Mouse (Mus musculus): ENCODE measurements around the gene Rps9.
A peak's percentile ranks its signal among the peaks of the same experiment; 100 is the strongest.
"Not testable (repeated sequence)": the region's sequence is repeated elsewhere in the genome, so short reads cannot be mapped to it uniquely, and the experiment has no call there.

The Rps9 gene

DNA sequence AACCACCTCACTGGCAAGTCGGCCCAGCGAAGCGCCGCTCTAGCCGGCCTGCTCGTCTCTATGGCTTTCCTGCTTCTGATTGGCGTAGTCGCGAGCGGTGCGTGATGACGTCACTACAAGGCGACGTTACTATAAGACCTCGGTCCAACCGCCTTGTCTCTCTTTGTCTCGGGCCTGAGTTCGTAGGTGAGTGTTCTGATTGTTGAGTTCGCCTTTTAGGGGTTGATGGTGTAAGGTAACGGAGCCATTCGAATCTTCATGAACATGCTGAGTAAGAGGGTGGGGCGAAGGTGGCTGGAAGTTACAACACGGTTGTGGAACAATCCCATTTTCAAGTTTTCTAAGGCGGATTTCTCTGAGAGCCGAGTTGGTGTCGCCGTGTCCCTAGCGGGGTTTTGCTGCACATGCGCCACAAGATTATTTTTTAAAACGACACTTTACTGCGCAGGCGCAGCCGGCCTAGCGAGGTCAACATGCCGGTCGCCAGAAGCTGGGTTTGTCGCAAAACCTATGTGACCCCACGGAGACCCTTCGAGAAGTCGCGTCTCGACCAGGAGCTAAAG is at the start of gene Rps9:
Gene Rps9 (plus strand): TSS at position 115 of the 563 bp plus-strand sequence.
- DNase-seq = peak; percentile 96

DNA sequence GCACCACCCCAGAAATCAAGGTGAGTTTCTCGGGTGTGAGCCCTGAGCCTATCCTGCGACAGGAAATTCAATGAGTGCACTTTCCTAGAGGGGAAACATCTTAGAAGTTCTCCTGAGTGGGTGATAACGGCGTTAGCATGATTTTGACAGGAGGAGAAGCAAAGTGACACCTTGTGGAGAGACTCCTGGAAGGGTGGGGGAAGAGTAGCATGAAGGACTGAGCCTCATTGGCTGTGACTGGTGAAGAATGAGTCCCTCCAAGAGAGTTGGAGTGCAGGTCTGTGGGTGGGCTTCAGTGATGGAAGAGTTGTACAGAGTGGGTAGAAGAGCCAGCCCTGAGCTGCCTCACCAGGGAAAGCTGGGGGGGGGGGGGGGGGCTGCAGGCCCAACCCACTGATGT is 46.8 kb upstream of the Rps9 start:
- no peak for DNase-seq

DNA sequence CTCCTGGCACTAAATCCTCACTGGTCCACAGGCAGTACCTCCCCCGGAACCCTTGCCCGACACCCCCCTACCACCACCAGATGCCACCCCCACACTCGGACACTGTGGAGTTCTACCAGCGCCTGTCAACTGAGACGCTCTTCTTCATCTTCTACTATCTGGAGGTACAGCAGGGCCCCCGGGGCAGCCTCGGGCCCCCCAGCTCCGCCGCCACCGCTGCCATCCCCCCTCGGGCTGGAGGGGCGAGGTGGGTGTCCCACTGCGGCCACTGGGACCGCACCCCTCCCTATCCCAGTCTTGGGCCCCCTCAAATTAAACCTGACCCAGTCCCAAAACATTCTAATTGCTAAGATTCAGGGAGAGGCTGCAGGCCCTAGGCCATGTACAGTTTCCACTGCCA is 45.2 kb upstream of the Rps9 start:
- no peak for DNase-seq

DNA sequence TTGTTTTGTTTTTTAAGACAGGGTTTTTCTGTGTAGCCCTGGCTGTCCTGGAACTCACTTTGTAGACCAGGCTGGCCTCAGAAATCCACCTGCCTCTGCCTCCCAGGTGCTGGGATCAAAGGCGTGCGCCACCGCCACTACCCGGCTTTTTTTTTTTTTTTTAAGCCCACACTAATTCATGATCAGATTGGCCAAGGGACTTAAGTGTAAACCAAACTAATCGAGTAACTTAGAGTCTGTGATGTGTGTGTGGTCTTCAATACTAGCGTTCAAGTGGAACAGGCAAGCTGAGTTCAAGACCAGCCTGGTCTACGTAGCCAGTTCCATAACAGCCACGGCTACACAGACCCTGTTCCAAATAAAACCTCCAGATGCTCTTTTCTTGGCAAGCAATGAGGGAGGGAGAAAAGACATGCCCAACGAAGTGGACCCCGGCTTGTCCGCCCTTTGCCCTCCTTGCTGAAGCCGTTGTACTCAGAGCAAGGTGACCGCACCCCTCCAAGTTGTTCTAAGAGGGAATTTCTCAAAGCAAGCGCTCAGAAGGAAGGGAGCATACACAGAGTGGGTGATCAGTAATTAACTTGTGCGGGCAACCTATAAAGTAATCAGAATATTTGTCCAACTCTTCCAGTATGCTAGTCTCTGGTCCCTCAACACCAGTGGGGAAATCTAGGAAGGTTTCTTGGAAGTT is 39.1 kb upstream of the Rps9 start:
- no peak for DNase-seq

DNA sequence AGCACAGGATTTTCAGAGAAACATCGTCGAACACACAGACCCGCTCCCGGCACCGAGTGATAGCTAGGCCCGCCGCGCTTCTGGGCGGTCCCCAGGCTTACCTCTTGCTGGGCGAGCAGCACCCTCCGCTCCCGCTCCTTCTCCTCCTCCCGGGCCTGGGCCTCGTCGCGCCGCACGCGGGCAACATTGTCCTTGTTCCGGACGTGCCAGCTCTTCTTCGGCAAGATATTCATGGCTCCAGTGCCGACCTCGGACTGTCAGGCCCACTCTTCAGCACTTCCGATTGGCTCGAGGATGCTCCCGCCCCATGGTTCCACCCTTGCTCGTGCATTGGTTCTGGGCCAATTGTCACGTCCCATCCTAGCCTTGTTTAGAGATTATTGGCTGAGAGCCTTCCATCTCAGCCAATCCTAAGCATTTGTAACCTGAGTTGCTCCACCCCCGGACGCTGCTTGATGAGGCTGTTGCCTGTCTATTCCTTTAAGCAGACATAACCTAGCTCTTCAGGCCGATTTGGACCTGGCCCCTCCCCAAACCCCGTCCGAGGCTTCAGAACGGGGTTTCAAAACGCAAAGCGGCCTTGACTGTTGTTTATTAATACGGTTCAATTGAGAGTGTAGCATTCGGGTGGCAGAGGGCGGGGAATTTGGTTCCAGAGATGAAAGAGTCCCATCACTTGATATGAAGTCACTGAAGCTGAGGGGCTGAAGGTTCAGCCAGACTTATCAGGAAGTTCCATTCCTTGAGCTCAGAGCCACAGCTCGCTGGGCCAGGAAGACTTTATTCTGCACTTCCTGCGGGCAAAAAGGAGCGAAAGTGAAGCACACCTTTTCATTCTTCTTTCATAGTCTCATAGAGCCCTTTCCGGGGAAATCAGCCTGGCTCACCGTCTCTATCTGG is 38.3 kb upstream of the Rps9 start, which contains the start of gene Leng1:
Gene Leng1 (minus strand): TSS at position 626 of the 900 bp plus-strand sequence.
- DNase-seq = peak; percentile 95

DNA sequence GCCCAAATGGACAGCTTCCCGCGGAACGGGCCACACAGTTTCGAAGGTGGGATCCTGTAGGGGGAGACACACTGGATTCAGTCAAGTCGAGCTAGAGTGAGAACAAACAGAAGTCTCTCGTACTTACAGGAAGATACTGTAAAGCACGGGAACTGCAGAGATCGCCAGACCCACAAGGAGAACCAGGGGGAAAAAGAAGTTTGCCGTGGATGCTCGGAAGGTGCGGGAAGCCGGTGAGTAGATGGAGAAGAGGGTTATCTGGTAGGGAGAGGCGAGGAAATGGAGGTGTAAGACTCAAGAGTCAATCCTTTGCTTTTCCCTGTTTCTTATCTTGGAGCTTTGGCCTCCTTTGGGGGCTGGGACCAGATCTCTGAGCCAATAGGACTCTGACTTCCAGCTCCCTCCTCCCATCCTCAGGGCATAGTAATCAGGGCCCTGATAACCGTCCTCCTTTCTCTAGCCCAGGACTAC is 36.8 kb upstream of the Rps9 start:
- DNase-seq = no peak

DNA sequence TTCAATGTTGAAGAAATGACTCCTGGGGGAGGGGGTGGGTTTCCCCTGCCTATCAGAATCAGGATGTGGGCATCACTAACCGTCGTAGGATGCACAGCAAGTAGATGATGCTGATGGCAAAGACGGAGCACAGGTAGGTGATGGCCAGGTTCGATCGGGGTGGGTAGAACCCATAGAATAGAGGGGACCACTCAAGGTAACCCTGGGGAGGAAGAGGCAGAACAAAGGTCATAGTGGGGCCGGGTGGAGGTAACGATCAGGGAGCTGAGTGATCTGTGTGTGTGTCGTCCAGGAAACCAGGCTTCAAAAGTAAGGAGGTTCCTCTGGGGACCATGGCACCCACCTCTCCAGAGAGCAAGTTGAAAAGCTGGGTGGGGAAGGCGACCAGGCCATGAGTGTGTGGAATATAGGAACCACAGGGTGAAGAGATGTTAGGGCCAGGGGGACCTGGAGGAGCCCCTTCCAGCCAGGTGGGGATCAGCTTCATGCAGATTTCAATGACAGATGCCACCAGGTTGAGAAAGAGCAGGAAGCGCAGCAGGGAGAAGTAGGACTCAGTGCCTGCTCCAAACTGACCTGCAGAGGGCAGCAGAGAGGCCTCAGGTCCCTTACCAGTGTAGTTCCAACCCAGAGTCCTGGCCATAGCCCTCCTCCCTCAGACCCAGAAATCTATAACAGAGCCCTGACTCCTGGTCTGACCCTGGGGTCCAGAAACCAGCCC is 29.1 kb upstream of the Rps9 start:
- DNase-seq = peak; percentile 81

DNA sequence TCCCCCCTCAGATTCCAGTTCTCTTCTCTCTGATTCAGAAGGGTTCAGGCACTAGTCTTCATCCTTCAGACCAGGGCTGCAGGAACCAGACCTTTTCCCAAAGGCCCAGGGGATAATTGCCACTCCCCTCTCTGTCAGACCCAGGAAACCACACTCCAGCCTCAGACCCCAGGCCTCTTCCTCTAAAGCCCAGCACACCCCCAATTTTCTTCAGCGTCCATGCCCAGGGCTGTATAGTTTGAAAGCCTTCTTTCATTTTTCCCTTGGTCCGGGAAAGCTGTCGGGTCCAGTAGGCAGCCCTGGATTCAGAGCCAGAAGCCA is 28.6 kb upstream of the Rps9 start:
- no peak for DNase-seq

DNA sequence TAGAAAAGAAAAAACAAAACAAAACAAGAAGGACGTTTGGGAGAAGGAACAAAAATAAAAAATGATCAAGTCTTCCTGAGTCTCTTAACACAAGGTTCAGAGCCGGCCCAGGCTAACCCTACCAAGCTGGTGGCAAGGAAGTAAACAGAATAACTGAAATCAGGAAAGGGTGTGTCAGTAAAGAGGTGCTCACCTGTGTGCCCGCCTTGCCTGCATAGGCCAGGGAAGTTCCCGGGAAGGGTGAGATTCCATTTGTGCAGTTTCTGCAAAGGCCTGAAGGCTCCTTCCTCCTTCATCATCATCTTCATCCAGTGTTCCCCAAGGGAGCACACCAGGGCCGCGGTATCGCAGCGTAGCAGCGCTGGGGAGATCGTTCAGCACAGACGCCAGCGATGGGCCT is 27.4 kb upstream of the Rps9 start:
- no peak for DNase-seq

DNA sequence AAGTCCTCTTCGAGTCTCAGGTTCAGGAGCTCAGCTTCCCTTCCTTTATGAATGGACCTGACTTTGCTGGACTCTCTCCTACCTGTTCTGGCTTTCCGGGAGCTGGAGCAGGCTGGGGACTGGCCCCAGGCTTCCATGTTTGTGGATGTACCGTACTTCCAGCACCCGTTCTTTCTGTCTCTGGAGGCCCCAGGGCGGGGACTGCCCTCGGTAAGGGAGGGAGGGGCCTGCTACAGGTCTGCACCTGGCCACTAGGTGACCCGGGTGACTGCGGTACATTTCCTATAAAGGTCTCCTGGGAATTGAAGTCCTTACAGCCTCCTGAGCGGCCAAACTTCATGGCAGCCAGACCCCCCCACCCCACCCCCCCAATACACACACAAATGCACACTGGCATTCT is 26.5 kb upstream of the Rps9 start, which contains the start of gene Tmc4:
Gene Tmc4 (minus strand): TSS at position 212 of the 400 bp plus-strand sequence.
- no peak for DNase-seq

DNA sequence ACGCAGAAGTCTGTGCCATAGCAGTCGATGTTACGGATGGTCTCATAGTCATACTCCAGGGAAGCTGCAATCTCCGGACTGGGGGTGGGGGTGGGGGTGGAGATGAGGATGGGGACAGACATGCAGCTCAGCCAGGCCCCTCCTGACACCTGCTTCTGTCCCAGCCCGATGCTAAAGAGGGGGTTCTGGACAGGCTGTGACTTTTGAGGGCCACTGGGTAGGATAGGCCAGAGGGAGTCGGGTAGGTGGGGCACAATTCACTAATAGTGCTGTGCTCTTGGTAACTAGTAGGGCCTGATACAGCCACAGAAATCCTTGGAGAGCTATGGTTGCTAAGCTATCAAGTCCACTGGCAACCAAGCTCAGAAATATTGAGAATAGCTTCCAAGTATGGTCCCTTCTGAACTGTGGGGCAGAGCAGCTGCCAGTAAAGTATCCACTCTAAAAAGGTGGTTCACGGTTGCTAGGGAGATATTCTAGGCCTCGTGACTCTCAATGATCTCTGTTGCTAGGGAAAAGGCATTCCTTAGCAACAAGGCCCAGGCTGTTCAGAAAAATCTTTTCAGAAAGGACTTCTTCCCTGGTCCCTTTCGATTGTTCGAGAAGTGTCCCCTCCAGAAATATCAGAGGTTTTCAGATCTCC is 19.8 kb upstream of the Rps9 start:
- no peak for DNase-seq

DNA sequence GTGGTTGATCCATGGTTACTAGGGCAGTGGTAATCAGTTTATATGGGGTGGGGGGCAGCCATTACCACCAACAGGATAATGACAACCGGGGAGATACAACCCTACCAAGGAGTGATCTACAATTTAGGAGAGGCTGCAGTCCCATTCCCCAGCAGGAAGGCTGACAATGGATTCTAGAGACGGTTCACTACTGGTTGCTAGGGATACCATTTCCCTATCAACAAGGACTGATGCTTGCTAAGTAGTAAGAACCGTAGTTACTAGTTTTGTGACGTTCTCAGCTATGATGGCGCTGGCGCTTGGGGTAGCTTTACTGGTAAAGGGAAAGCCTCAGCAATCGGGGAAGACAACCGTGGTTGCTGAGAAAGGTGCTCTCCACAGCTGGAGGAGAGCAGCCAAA is 19.1 kb upstream of the Rps9 start:
- DNase-seq = no peak

DNA sequence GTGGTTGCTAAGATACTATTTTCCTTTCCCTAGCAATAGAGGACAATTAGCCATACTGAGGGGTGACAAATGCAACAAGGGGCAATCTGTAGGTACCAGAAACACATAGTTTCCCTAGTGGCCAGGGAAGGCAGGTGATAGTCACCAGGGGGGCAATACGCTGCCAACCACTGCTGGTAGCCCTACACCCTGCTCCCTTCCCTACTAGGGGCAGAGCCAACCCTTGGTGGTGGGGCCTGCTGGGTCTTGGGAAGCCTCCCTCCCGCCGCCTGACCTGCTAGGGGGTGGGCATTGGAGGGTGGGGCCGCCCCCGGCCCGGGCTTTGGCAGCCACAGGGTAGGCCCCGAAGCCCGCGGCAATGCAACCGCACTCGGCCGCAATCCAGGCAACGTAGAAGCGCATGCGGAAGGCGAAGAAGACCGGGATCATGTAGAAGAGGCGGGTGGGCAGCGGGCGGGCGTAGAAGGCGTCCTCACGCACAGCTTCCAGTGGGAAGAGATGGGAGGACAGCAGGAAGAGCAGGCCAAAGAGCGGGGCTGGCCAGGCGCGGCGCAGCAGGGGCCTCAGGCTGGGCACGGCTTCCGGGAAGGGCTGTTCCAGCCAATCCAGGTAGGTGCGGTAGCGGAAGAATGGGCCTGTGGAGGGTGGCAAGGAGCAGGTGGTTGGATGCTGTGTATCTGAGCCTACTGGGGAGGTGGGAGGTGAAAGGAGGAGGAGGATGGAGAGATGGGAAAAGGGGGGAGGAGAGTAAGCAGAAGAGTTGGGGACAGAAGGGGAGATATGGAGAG is 18.2 kb upstream of the Rps9 start:
- peak; percentile 59 for DNase-seq

DNA sequence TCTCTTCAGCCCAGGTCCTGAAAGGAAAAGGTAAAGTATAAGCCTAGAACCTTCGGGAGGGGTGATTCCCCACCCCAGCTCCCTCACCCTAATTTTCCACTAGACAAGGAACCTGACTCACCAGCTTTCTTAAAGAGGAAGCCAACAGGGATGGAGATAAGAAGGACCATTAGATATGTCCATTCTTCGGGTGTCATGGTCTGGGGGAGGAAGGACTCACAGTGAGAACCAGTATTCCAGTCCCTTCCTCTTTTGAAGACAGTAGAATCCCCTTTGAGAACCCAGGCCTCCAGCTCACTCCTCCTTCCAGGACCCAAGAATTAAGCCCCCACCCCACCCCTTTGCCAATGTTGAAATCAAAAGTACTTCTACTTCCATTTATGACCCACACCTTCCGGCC is 11.9 kb upstream of the Rps9 start:
- DNase-seq = no peak

DNA sequence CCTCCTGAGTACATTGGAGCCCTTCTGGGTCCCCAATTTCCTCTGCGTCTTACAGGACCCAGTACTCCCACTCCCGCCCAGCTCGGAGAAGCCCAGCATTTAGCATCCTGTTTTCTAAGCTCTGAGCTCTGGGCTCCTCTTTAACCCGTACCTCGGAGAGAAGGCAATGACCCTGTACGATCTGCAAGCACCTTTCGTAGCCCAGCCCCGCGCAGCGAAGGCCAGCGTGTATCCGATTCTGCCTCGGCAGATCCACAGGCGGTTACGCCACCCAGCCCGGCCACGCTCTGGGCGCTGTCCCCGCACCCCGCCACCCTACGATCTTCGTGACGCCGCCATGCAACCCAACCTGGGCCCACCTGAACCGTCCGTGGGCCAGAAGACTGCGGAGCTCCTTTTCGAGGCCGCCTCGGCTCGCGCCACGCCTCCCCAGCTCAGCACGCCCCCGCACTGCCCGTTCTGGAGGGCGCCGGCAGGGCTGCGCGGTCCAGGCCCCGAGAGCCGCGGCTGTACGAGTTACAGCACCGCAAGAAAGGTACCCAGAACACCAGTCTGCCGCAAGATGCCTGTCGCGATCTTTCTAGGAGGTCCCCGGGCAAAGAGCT is 11.3 kb upstream of the Rps9 start, which contains the start of gene Tsen34:
Gene Tsen34 (plus strand): TSS at position 482 of the 605 bp plus-strand sequence.
- DNase-seq = no peak

DNA sequence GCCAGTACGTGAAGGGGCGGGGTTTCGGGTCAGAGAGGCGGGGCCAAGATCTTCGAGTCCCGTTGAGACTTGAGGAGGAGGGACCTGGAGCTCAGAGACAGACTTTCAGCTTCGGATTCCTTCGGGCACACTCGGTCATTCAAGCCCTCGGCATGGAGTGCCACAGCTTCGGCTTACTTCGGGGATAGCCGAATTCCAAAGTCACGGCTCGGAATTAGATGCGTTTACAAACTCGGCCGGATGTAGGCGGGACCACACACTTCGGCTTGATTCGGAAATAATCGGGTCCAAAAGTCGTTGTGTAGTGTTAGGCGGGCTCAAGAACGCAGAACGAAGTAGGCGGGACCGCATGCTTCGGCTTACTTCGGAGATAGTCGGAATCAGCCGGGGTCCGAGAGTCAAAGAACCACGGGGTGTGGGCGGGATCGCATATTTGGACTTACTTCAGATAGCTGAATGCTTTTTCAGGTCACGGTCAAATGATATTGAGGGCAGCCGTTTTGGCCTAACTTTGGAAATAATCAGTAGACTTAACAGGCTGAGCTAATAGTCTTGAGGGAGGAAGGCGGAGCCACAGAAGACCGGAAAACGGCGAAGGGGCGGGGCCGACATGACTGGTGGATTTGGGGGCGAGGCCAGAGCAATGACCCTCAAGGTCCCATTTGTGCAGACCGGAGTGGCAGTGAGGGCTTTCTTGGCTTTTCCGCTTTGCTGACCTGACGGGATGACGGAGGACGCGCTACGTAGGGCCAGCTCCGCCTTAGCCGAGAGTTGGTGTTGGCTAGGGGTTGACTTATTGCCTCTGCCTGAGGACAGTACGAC is 10.6 kb upstream of the Rps9 start, which contains the start of gene Mboat7:
Gene Mboat7 (minus strand): TSS at position 537 of the 822 bp plus-strand sequence.
- DNase-seq = peak; percentile 94

DNA sequence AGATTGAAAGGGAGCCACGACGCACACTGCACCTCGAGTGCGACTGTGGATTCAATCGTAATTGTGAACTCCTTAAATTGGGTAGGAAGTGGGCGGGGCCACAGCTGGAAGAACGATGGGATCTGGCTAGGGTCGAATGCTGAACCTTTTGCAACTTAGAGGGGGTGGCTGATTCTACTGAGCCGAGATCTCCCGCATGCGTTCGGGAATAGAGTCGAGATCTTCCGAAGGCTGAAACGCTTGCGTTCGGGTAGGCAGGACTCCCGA is 10.1 kb upstream of the Rps9 start:
- DNase-seq = no peak

DNA sequence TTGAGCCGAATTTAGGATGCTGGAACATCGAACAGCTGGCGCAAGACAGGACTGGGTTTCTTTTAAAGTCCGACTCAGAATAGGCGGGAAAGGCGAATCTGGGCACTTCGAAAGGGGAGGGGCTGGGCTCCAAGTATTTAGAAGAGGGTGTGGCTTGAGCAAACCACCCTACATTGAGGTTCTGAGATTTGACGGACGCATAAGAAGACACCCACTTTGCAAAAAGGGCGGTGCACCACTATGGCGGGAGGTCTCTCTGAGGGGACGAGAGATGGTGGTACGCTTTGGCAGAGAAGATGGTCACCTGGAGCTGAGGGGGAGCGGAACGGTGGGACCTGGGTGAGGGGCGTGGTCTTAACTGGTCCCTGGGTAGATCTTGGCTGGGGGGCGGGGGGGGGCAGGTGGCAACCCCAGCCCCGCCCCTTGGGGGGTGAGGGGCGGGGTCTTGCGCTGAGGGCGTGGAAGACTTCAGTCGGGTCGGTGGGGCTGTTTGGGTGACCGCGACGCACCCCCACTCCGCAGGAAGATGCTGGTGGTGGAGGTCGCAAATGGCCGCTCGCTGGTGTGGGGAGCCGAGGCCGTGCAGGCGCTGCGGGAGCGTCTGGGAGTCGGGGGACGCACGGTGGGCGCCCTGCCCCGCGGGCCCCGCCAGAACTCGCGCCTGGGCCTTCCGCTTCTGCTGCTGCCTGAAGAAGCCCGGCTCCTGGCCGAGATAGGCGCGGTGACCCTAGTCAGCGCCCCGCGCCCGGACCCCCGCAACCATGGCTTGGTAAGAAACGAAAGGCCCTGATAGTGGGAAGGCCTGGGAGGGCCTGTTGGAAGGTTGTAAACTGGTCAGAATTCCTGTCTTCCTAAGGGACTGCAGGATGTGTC is 9.5 kb upstream of the Rps9 start:
- DNase-seq = peak; percentile 55

DNA sequence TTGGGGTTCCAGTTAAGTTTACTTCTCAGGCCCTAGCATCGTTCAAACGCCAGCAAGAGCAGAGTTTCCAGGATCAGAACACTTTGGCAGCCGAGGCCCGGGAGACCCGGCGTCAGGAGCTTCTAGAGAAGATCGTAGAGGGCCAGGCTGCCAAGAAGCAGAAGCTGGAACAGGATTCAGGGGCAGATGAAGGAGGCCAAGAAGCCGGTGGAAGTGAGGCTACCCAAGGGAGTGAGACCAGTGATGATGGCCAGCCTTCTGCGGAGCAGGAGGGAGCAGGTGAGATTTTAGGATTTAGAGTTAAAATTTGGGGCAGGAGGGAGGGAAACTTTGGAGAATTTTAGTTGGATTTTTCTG is 8.9 kb upstream of the Rps9 start:
- DNase-seq = not testable (repeated sequence)

DNA sequence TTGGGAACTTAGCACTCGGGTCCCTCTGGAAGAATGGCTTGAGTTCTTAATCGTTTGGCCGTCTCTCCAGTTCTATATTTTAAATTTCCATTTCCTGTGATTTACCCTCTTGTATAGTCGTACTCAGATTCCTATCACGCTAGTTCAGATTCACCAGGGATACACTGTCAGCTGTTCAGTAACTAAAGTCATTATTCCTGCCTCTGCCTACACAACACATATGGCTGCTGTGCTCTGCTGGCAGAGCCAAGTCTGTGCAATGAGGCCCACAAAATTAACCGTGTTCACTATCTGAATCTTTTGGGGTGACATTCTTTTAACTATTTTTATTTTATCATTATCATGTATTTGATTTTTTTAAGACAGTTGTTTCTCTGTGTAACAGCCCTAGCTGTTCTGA is 5.3 kb upstream of the Rps9 start:
- DNase-seq = no peak

Measured in cerebellum, adult 8-10 months (tissue).